Mouse (Mus musculus): ENCODE measurements around the gene Npas2.

The Npas2 gene

GRCm38 (mm10) chr1:39376121-39376520, 182.6 kb downstream of the Npas2 start:
- DNase-seq (ENCODE audit: low spot score) = no peak

GRCm38 (mm10) chr1:39376726-39377240, 183.3 kb downstream of the Npas2 start:
- DNase-seq (ENCODE audit: low spot score) = no peak

GRCm38 (mm10) chr1:39378540-39378939, 185.0 kb downstream of the Npas2 start:
- DNase-seq (ENCODE audit: low spot score) = peak; percentile 33

- DNase-seq (ENCODE audit: low spot score) = no peak
These were observed 185.5 kb downstream of the Npas2 start for GRCm38 (mm10) chr1:39379021-39379420.

GRCm38 (mm10) chr1:39381017-39381416, 187.5 kb downstream of the Npas2 start:
- no peak for DNase-seq (ENCODE audit: low spot score)

GRCm38 (mm10) chr1:39384914-39385313, 191.4 kb downstream of the Npas2 start:
- no peak for DNase-seq (ENCODE audit: low spot score)

- DNase-seq (ENCODE audit: low spot score) = no peak
These were observed 192.9 kb downstream of the Npas2 start for GRCm38 (mm10) chr1:39386456-39386855.

- DNase-seq (ENCODE audit: low spot score) = no peak
These were observed 194.0 kb downstream of the Npas2 start for GRCm38 (mm10) chr1:39387497-39387896.

GRCm38 (mm10) chr1:39388163-39388562, 194.6 kb downstream of the Npas2 start:
- no peak for DNase-seq (ENCODE audit: low spot score)

- DNase-seq (ENCODE audit: low spot score) = no peak
These were observed 195.8 kb downstream of the Npas2 start for GRCm38 (mm10) chr1:39389338-39389737.

- no peak for DNase-seq (ENCODE audit: low spot score)
These were observed 198.1 kb downstream of the Npas2 start for GRCm38 (mm10) chr1:39391652-39392051.

- peak; percentile 84 for DNase-seq (ENCODE audit: low spot score)
These were observed 198.7 kb downstream of the Npas2 start for GRCm38 (mm10) chr1:39392189-39392588.

- no peak for DNase-seq (ENCODE audit: low spot score)
These were observed 199.8 kb downstream of the Npas2 start for GRCm38 (mm10) chr1:39393217-39393867.

- no peak for DNase-seq (ENCODE audit: low spot score)
These were observed 200.6 kb downstream of the Npas2 start for GRCm38 (mm10) chr1:39394096-39394495.

GRCm38 (mm10) chr1:39394650-39395049, 201.1 kb downstream of the Npas2 start:
- no peak for DNase-seq (ENCODE audit: low spot score)

GRCm38 (mm10) chr1:39396347-39396746, 202.8 kb downstream of the Npas2 start:
- no peak for DNase-seq (ENCODE audit: low spot score)

GRCm38 (mm10) chr1:39398284-39398683, 204.8 kb downstream of the Npas2 start:
- no peak for DNase-seq (ENCODE audit: low spot score)

- DNase-seq (ENCODE audit: low spot score) = no peak
These were observed 205.7 kb downstream of the Npas2 start for GRCm38 (mm10) chr1:39399228-39399627.

GRCm38 (mm10) chr1:39400173-39400572, 206.6 kb downstream of the Npas2 start:
- DNase-seq (ENCODE audit: low spot score) = no peak

- no peak for DNase-seq (ENCODE audit: low spot score)
These were observed 213.6 kb downstream of the Npas2 start for GRCm38 (mm10) chr1:39407108-39407507.

GRCm38 (mm10) chr1:39408123-39408522, 214.6 kb downstream of the Npas2 start:
- DNase-seq (ENCODE audit: low spot score) = no peak

- DNase-seq (ENCODE audit: low spot score) = no peak
These were observed 215.1 kb downstream of the Npas2 start for GRCm38 (mm10) chr1:39408668-39409067.

- DNase-seq (ENCODE audit: low spot score) = no peak
These were observed 216.7 kb downstream of the Npas2 start for GRCm38 (mm10) chr1:39410085-39410821.

All from retina, embryonic 14.5 days (tissue).